Mouse (Mus musculus) right cerebral cortex, postnatal 4 days (tissue): ENCODE data around the gene Nit1.

Experiments used
- DNase-seq: peaks from one replicate; pipeline ENCODE4 v3.0.0-alpha.2; 2022

The Nit1 gene

GRCm38 (mm10) chr1:171293351-171293750, 52.1 kb downstream of the Nit1 start:
- DNase-seq = no peak

GRCm38 (mm10) chr1:171288328-171288727, 57.1 kb downstream of the Nit1 start:
- DNase-seq = no peak
